Mouse (Mus musculus) megakaryocyte-erythroid progenitor cell, adult 5-6 weeks (primary cell): ENCODE results near the gene Lzic. TPM values are rescaled to one million over a fixed set of nuclear protein-coding genes. Genes with fewer than 3 reads are reported as not detected.
A peak's percentile ranks its signal among the peaks of the same experiment; 100 is the strongest.
"Not testable (repeated sequence)": the region's sequence is repeated elsewhere in the genome, so short reads cannot be mapped to it uniquely, and the experiment has no call there.

Source experiments
- ATAC-seq: replicated peaks from 2 replicates; pipeline ENCODE4 v1.8.0; 2016; ENCODE audit warnings: mild to moderate bottlenecking, inconsistent platforms; ENCODE audit not compliant: severe bottlenecking, poor library complexity, low FRiP score, low TSS enrichment
- total RNA-seq, 2 experiments: library from RNA; stranded (forward) in 1 of 2; stranded (reverse) in 1 of 2; fragments of 200-1000, 215-1000 nt in 1 of 2; fragments of >200 nt in 1 of 2; fragmentation: Nextera tagmentation in 1 of 2; gene quantifications; 2 replicates each; pipeline ENCODE4 v1.2.3; 2014 to 2017

The Lzic gene
- total RNA-seq (2014; fragmentation: Nextera tagmentation): 26.0 and 32.6 TPM in 2 replicates
- 62.6 and 135 TPM in 2 replicates for total RNA-seq (2017)

DNA sequence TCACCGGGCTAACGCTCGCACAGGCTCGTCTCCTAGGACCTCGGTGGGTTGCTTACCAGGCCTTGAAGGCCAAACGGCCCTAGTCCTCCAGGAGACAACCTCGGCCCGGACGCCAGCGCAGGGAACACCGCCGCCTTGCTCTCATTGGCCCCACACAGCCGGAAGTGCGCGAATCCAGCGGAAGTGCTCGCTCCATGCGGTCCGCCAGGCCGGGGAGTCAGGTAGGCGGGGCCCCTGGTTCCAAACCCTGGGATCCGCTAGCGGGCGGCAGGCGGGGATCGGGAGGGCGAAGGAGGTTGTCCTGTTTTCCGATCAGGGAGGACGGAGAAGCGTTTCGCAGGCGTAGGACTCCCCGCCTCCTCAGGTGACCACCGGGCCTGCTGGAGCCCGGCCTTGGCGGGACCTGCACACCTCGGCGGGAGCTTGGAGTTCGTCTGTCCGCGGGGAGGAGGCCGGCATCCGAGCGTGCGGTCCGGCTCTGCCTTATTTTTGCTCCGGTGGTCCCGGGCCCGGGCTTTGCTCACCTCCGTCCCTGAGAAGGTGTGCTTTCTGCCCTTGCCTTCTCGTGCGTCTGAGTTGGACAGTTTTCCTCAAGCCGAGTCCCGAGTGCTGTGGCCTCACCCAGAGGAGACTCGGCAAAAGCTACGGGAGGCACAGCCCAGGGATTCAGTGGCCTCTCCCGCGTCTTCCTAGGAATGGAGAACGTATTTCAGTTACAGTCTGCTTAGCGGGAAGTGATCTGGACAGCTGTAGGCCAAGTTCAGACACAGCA, at the start of gene Lzic, which contains the start of gene Nmnat1:
TSS of gene Lzic (plus strand) at position 177 of the 772 bp plus-strand sequence.
TSS of gene Nmnat1 (minus strand) at position 150 of the 772 bp plus-strand sequence.
- peak; percentile 98 for ATAC-seq

DNA sequence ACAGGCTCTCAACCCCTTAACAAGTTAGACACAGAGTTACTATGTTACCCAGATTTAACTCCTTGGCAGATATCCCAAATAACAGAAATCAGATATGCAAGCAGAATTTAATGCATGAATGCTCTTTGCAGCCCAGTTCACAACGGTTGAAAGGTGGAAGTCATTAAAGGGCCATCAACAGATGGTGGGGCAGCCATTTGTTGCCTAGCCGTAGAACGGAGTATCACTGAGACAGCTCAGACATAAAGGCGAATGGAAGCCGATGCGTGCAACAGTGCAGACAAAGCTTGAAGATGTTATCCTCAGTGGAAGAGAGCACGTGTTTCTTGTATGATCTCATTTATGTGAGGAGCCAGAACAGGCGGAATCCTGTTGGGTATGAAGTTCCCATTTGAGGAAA, 44.5 kb upstream of the Lzic start:
- ATAC-seq: no peak

DNA sequence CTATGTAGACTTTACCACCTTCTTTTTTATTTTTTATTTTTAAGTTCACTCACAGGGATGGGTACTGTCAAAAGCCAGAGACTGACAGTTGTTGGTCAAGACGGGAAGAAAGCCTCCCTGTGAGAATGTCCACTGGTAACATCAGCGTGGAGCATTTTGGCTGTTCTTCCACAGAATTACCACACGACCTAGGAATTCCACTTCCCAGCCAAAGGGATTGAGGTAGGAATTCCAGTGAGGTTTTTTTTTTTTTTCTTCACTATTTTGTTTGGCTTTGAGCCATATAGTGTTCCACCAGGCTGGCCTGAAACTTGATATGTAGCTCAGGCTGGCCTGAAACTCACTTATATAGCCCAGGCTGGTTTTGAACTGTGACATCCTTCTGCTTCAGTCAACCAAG, 42.6 kb upstream of the Lzic start:
- no peak for ATAC-seq

GRCm38 (mm10) chr4:149444465-149444864, 40.6 kb upstream of the Lzic start:
- ATAC-seq: no peak

DNA sequence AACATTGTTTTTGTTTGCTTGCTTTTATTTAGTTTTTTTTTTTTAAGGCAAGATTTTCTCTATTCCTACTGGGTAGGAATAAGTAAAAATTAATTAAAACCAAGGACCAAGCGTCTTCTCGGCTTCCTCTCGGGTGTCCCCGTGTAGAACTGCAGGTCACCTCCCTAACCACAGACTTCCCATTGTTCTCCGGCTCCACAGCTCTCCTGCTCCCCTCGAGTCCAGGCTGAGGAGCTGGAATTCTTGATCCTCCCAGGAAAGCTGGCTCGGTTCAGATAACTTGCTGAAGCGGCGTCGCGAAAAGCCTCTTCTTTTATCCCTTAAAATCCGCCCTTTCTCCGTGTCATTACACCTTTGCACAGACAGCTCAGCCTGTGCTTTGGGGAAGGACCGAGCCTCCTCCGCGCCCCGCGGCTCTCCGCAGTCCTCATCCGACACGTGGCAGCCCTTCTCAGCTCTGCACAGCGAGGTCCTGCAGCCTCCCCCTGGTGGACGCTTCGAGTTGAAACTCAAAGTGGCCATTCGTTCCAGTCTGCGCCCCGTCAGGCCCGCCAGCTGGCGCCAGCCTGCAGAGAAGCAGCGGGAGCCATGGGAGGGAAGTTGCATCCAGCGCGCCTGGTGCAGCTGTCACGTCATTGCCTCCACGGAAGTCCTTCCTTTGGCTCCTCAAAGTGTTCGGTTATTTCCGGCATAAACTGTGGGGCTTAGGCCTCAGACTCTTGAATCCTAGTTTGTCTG, 39.9 kb upstream of the Lzic start:
- peak; percentile 99 for ATAC-seq

DNA sequence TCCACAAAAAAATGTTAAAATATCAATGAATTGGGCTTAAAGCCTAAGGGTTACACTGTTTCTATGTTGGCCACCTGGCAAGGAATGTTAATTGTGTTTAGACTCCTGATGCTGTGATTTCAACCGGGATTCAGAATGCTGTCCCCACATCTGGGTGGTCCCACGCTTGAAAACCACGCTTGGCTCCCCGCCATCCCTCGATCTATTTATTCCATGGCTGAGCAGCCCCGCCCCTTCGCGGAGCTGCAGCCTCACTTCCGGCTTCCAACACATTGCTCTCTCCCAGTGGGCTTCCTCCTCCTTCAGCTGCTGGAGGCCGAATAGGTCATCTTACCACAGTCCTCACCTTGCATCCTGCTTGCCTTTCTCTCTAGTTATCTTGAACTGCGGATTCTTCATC, 39.2 kb upstream of the Lzic start:
- peak; percentile 50 for ATAC-seq

- 0 out of 2 replicates have a peak, but pooled peaks have one; percentile 1 for ATAC-seq
Observed at GRCm38 (mm10) chr4:149446309-149446708, 38.7 kb upstream of the Lzic start.

- ATAC-seq: no peak
Observed at GRCm38 (mm10) chr4:149450636-149451035, 34.4 kb upstream of the Lzic start.

DNA sequence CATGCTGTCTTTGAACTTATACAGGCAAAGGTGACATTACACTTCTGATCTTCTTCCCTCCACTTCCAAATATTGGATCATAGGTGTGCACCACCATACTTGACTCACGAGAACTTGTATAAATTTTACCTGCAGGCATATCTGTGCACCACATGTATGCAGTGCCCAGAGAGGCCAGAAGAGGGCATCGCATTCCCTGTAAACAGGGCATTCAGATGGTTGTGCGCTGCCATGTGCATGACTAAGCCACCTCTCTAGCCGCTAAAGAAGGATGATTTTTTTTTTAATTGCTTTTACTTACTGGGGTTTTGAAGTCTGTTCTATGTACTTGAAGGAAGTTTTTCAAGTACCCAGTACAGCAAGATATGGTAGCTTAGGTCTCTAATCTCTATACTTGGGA, 31.4 kb upstream of the Lzic start:
- peak; percentile 58 for ATAC-seq

- ATAC-seq: no peak
Observed at GRCm38 (mm10) chr4:149454263-149454662, 30.8 kb upstream of the Lzic start.

- ATAC-seq: no peak
Observed at GRCm38 (mm10) chr4:149454879-149455278, 30.1 kb upstream of the Lzic start, which contains the start of gene Rbp7. TSS of gene Rbp7 (minus strand) at chr4:149454978.

DNA sequence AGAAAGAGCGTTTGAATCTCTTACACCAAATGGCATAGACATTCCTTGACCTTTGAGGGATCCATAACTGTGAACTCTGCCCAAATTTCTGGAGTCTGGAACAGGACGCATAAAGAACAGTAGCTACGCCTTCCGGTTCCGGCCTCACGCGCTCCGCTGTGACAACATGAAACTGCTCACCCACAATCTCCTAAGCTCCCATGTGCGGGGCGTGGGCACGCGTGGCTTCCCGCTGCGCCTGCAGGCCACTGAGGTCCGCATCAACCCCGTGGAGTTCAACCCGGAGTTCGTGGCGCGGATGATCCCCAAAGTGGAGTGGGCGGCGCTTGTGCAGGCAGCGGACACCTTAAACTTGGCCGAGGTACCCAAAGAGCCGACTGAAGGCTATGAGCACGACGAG, 27.9 kb upstream of the Lzic start:
- peak; percentile 77 for ATAC-seq

DNA sequence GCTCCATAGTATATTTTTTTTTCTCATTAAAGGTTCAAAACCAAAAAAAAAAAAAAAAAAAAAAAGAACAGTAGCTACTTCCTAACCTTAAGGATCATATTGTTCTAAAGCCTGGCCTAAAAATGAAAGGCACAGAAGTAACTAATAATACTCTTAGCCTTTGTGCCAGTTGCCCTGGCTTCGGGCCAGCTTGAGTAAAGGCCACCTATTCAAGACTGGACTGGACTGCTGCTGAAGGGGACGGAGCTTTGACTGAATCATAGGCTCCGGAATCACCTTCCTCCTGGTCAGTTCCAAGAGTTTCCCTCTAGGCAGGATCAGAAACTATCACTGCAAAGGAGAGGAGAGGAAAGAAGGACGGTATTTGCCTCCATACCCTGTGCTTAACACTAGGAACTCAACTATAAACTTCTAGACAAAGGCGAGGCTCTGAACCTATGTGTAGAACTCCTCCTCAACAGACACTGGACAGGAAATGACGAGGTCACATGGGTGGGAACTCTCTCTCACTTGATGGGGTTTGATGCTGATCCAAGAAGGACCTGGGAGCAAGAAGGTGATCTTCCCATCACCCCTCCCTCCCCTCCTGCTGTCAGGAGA, 27.1 kb upstream of the Lzic start:
- ATAC-seq: no peak

DNA sequence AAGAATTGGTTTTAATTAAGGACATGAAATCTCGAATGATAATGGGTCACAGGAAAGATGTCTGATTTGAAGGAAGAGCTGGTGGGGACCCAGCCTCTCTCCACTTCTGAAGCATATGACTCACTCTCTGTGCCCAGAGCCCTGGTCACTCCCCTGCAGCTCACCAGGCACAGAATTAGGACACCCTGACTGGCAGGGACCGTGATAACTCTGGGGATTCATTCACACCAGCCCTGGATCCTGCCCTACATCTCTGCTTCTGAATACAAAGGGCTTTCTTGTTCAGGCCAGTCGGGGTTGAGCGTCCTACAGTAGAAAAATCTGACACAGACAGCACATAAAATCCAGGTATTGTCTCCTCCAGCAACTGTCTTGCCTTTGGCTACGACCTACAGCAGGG, 26.5 kb upstream of the Lzic start:
- ATAC-seq: no peak

DNA sequence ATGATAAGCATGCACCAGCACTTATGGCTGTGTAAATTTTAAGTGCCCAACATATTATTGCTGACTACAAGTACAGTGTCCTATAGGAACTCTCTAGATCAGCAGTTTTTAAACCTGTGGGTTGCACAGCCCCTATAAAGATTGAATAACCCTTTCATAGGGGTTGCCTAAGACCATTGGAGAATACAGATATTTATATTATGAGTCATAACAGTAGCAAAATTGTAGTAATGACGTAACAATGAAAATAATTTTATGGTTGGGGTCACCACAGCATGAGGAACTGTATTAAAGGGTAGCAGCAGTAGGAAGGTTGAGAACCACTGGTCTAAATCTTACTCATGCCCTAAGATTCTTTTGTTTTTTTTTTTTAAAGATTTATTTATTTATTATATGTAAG, 25.6 kb upstream of the Lzic start:
- no peak for ATAC-seq

GRCm38 (mm10) chr4:149460475-149460874, 24.6 kb upstream of the Lzic start:
- not testable (repeated sequence) for ATAC-seq

- ATAC-seq: no peak
Observed at GRCm38 (mm10) chr4:149461579-149462304, 23.3 kb upstream of the Lzic start.

DNA sequence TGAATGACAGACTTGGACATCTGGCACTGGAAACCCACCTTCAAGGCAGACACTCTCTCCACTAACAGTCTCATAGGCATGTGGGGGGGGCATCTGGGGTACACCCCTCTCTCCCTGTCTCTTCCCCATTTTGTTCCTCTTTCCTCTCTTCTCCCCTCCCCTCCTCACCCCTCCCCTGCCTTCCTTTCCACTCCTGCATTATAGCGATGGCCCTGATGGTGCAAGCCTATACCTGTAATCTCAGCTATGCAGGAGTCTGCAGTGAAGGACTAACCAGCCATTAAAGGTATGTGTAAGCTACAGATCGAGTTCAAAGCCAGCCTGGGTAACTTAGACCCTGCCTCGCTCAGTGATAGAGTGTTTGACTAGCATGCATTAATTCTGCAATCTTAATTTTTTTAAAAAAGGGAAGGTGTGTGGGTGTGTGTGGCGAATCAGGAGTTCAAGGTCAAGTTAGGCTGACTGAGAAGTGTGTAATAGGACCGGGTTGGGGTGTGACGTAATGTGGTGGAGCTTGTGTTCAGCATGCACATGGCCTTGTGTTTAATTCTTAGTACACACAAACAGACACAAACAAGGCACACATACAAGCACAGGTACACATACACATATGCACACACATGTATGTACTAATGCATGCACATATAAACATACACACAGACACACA, 22.6 kb upstream of the Lzic start:
- ATAC-seq: no peak

GRCm38 (mm10) chr4:149463435-149463950, 21.5 kb upstream of the Lzic start:
- no peak for ATAC-seq
